Mouse (Mus musculus) spleen, postnatal 14 days (tissue): Measurements from ENCODE around the gene Arl2.
"Not testable (repeated sequence)": the region's sequence is repeated elsewhere in the genome, so short reads cannot be mapped to it uniquely, and the experiment has no call there.

Source experiments
- DNase-seq, 2 experiments: peaks; one replicate each; pipeline ENCODE4 v3.0.0; 2021 to 2022; ENCODE audit warnings: low spot score in 2 of 2

Gene Arl2

GRCm38 (mm10) chr19:6141394-6141749 lies at the start of gene Arl2:
Arl2 (minus strand) TSS chr19:6141548.
- peak; percentile 58 to 74 for DNase-seq

GRCm38 (mm10) chr19:6184131-6184530 lies 42.8 kb upstream of the Arl2 start, which contains the start of gene Majin:
Majin (plus strand) TSS chr19:6184388.
- no peak for DNase-seq

GRCm38 (mm10) chr19:6182534-6182933 lies 41.2 kb upstream of the Arl2 start:
- DNase-seq = no peak

GRCm38 (mm10) chr19:6181629-6182028 lies 40.3 kb upstream of the Arl2 start:
- DNase-seq = no peak

- no peak for DNase-seq
Measured at GRCm38 (mm10) chr19:6178775-6179174, 37.4 kb upstream of the Arl2 start.

- DNase-seq = no peak
Measured at GRCm38 (mm10) chr19:6174771-6175170, 33.4 kb upstream of the Arl2 start.

- no peak for DNase-seq
Measured at GRCm38 (mm10) chr19:6171215-6171614, 29.9 kb upstream of the Arl2 start.

GRCm38 (mm10) chr19:6166750-6167149 lies 25.4 kb upstream of the Arl2 start:
- DNase-seq = no peak

- DNase-seq = no peak
Measured at GRCm38 (mm10) chr19:6163872-6164547, 22.7 kb upstream of the Arl2 start.

GRCm38 (mm10) chr19:6157220-6157619 lies 15.9 kb upstream of the Arl2 start:
- no peak for DNase-seq

GRCm38 (mm10) chr19:6156372-6156771 lies 15.0 kb upstream of the Arl2 start:
- no peak for DNase-seq

GRCm38 (mm10) chr19:6155174-6155573 lies 13.8 kb upstream of the Arl2 start:
- DNase-seq = no peak

GRCm38 (mm10) chr19:6144842-6145241 lies 3.5 kb upstream of the Arl2 start:
- DNase-seq = no peak

- peak; percentile 82 to 89 for DNase-seq
Measured at GRCm38 (mm10) chr19:6140678-6141393, 512 bp downstream of the Arl2 start, which contains the start of gene Batf2. Batf2 (plus strand) TSS chr19:6140983.

- no peak for DNase-seq
Measured at GRCm38 (mm10) chr19:6140374-6140677, 1.0 kb downstream of the Arl2 start.

- no peak for DNase-seq
Measured at GRCm38 (mm10) chr19:6139701-6140100, 1.6 kb downstream of the Arl2 start.

GRCm38 (mm10) chr19:6136397-6136796 lies 5.0 kb downstream of the Arl2 start:
- no peak for DNase-seq

GRCm38 (mm10) chr19:6133197-6133596 lies 8.2 kb downstream of the Arl2 start:
- not testable (repeated sequence) for DNase-seq

- peak in 1 of 2 experiments; percentile 16 for DNase-seq
Measured at GRCm38 (mm10) chr19:6132171-6132827, 9.0 kb downstream of the Arl2 start.

- DNase-seq = not testable (repeated sequence)
Measured at GRCm38 (mm10) chr19:6130414-6131128, 10.8 kb downstream of the Arl2 start.

GRCm38 (mm10) chr19:6127760-6128341 lies 13.5 kb downstream of the Arl2 start, which contains the start of gene Snx15:
Snx15 (minus strand) TSS chr19:6128304.
- DNase-seq = peak; percentile 90 to 93
